12 mouse cellular contexts compared by ENCODE assay signal in genomic region chr9:100439481-100439880, GRCm38 (mm10). TPM values are rescaled to one million over a fixed set of nuclear protein-coding genes. Genes with fewer than 3 reads are reported as not detected.
DNase-seq lines count a peak whose midpoint lies in the region; ATAC-seq lines count a peak whose summit lies in the region.
"Had no signal": no experiment of that assay in that cellular context is flagged by ENCODE, and none has a peak within 500 bp of the region (broad histone marks: within the 10 kb centered on the region; RNA-seq: fewer than 3 reads in every experiment).

No protein-coding gene starts in this region.

- no peaks in the 10 kb centered on the region for H3K4me1 ChIP-seq in embryonic facial prominence, embryonic 11.5 days (ENCODE audit: control insufficient read depth, insufficient read depth, low read length)
- H3K4me1 ChIP-seq in hindbrain, embryonic 16.5 days (ENCODE audit: control insufficient read depth, insufficient read depth, low read depth, low read length) = peaks cover 10% of the 10 kb centered on the region
- H3K4me1 ChIP-seq in midbrain, embryonic 12.5 days = peaks cover 22% of the 10 kb centered on the region

- H3K4me3 ChIP-seq in embryonic facial prominence, embryonic 11.5 days (ENCODE audit: low read depth, low read length) = no peak overlapping the region
- no peak overlapping the region for H3K4me3 ChIP-seq in hindbrain, embryonic 16.5 days (ENCODE audit: low read length)
- no peak overlapping the region for H3K4me3 ChIP-seq in midbrain, embryonic 12.5 days
- H3K4me3 ChIP-seq: embryonic facial prominence, embryonic 13.5 days; intestine, embryonic 15.5 days; stomach, embryonic 15.5 days had no signal

- no peak overlapping the region for H3K27ac ChIP-seq in embryonic facial prominence, embryonic 11.5 days (replicated peaks; ENCODE audit: low read depth, low read length)
- peak overlapping the region; percentile 65 for H3K27ac ChIP-seq in hindbrain, embryonic 16.5 days (ENCODE audit: low read depth, low read length)
- H3K27ac ChIP-seq in midbrain, embryonic 12.5 days (replicated peaks) = peak overlapping the region; percentile 89
- H3K27ac ChIP-seq: embryonic facial prominence, embryonic 13.5 days; intestine, embryonic 15.5 days; liver, embryonic 14.5 days; stomach, embryonic 15.5 days had no signal

- no peak overlapping the region for H3K4me2 ChIP-seq in embryonic facial prominence, embryonic 11.5 days (ENCODE audit: low read depth, low read length)
- H3K4me2 ChIP-seq in hindbrain, embryonic 16.5 days (ENCODE audit: low read length) = peak overlapping the region; percentile 38
- peak overlapping the region; percentile 30 for H3K4me2 ChIP-seq in midbrain, embryonic 12.5 days (replicated peaks)
- H3K4me2 ChIP-seq: embryonic facial prominence, embryonic 13.5 days; intestine, embryonic 15.5 days; stomach, embryonic 15.5 days had no signal

- WGBS in embryonic facial prominence, embryonic 11.5 days = 78% methylated on average over 8 of the region's 8 CpGs
- WGBS in hindbrain, embryonic 16.5 days = 15% methylated on average over 8 of the region's 8 CpGs
- 28% methylated on average over 8 of the region's 8 CpGs for WGBS in midbrain, embryonic 12.5 days

- 0 out of 2 replicates have a peak, but pooled peaks have one; percentile 62 for ATAC-seq in embryonic facial prominence, embryonic 11.5 days (replicated peaks; ENCODE audit: insufficient number of reproducible peaks, low FRiP score, low TSS enrichment, low read depth)
- ATAC-seq in hindbrain, embryonic 16.5 days = peak; percentile 82
- ATAC-seq in midbrain, embryonic 12.5 days (ENCODE audit: low FRiP score, low read depth) = peak; percentile 92

- H3K9me3 ChIP-seq in embryonic facial prominence, embryonic 11.5 days (replicated peaks; ENCODE audit: control insufficient read depth, low read length) = no peaks in the 10 kb centered on the region
- no peaks in the 10 kb centered on the region for H3K9me3 ChIP-seq in hindbrain, embryonic 16.5 days (ENCODE audit: control insufficient read depth, low read length)
- no peaks in the 10 kb centered on the region for H3K9me3 ChIP-seq in midbrain, embryonic 12.5 days
- H3K9me3 ChIP-seq: embryonic facial prominence, embryonic 13.5 days; intestine, embryonic 15.5 days; stomach, embryonic 15.5 days had no signal

- H3K27me3 ChIP-seq in embryonic facial prominence, embryonic 11.5 days (ENCODE audit: control insufficient read depth, insufficient read depth, low read length) = no peaks in the 10 kb centered on the region
- H3K27me3 ChIP-seq in hindbrain, embryonic 16.5 days (replicated peaks; ENCODE audit: control insufficient read depth, insufficient read depth, low read length) = no peaks in the 10 kb centered on the region
- 0 out of 2 replicates have a peak, but pooled peaks cover 4% of the 10 kb centered on the region for H3K27me3 ChIP-seq in midbrain, embryonic 12.5 days
- H3K27me3 ChIP-seq: embryonic facial prominence, embryonic 13.5 days; intestine, embryonic 15.5 days; stomach, embryonic 15.5 days had no signal

- peak; percentile 56 for DNase-seq in adrenal gland, adult 2 months
- no peak for DNase-seq in adrenal gland, postnatal 4 days (ENCODE audit: low spot score in 2 of 2)
- no peak for DNase-seq in embryonic facial prominence, embryonic 11.5 days (ENCODE audit: low spot score)
- no peak for DNase-seq in spleen, postnatal 4 days (ENCODE audit: low spot score in 2 of 2)
- DNase-seq in cerebellum, postnatal 36 days = no peak
- no peak for DNase-seq in T-cell, adult 2 months (ENCODE audit: low spot score)

- no peak overlapping the region for H3K9ac ChIP-seq in embryonic facial prominence, embryonic 11.5 days (replicated peaks; ENCODE audit: low read length)
- H3K9ac ChIP-seq in hindbrain, embryonic 16.5 days (ENCODE audit: low read depth, low read length) = no peak overlapping the region
- H3K9ac ChIP-seq in midbrain, embryonic 12.5 days (replicated peaks) = no peak overlapping the region
- H3K9ac ChIP-seq: embryonic facial prominence, embryonic 13.5 days; intestine, embryonic 15.5 days; liver, embryonic 14.5 days; stomach, embryonic 15.5 days had no signal

- no peaks in the 10 kb centered on the region for H3K36me3 ChIP-seq in embryonic facial prominence, embryonic 11.5 days (replicated peaks; ENCODE audit: control insufficient read depth, insufficient read depth, low read depth, low read length)
- H3K36me3 ChIP-seq in hindbrain, embryonic 16.5 days (ENCODE audit: control insufficient read depth, insufficient read depth, low read length) = no peaks in the 10 kb centered on the region
- H3K36me3 ChIP-seq in midbrain, embryonic 12.5 days = no peaks in the 10 kb centered on the region
- H3K36me3 ChIP-seq: embryonic facial prominence, embryonic 13.5 days; intestine, embryonic 15.5 days; stomach, embryonic 15.5 days had no signal

RNA-seq across cellular contexts. Expression of gene Il20rb, which starts 47.1 kb away (rescaled TPM):
- total RNA-seq in adrenal gland, adult 2 months (2021) = 1 to 10 TPM in 1 of 2 experiments, under 1 TPM in 1; 0.52 to 1.8 TPM
- 0.42 and 0.70 TPM in 2 replicates for polyA plus RNA-seq in adrenal gland, adult 2 months (2012; rRNA removed)
- 1 to 10 TPM; 4.6 to 4.7 TPM for total RNA-seq in adrenal gland, postnatal 4 days (2021)
- polyA plus RNA-seq in embryonic facial prominence, embryonic 11.5 days (2014; fragmentation: Nextera tagmentation; extraction: Ambion mirVana) = 0.86 and 1.2 TPM in 2 replicates
- 0.66 and 1.1 TPM in 2 replicates for polyA plus RNA-seq in hindbrain, embryonic 16.5 days (2015; fragmentation: Nextera tagmentation; extraction: Ambion mirVana)
- polyA plus RNA-seq in midbrain, embryonic 12.5 days (2016; fragmentation: Nextera tagmentation; extraction: Ambion mirVana) = 0.97 and 1.4 TPM in 2 replicates
